Mouse (Mus musculus) lung, postnatal 14 days (tissue): ENCODE data around the gene Cyth3.
A peak's percentile ranks its signal among the peaks of the same experiment; 100 is the strongest.

Source experiments
- DNase-seq: peaks from one replicate; pipeline ENCODE4 v3.0.0; 2021

Gene Cyth3

GRCm38 (mm10) chr5:143721962-143722361, 99.7 kb downstream of the Cyth3 start:
- no peak for DNase-seq

GRCm38 (mm10) chr5:143730915-143731314, 108.7 kb downstream of the Cyth3 start:
- DNase-seq: no peak

- DNase-seq: peak; percentile 22
Measured at GRCm38 (mm10) chr5:143731483-143732112, 109.4 kb downstream of the Cyth3 start.

- DNase-seq: peak; percentile 94
Measured at GRCm38 (mm10) chr5:143732180-143732891, 110.1 kb downstream of the Cyth3 start, which contains the start of gene Usp42. Gene Usp42 (minus strand): TSS chr5:143732280.

GRCm38 (mm10) chr5:143749630-143750208, 127.5 kb downstream of the Cyth3 start:
- DNase-seq: no peak

GRCm38 (mm10) chr5:143755529-143756141, 133.4 kb downstream of the Cyth3 start:
- no peak for DNase-seq

GRCm38 (mm10) chr5:143757755-143758443, 135.7 kb downstream of the Cyth3 start:
- DNase-seq: peak; percentile 86

GRCm38 (mm10) chr5:143759554-143759953, 137.3 kb downstream of the Cyth3 start:
- DNase-seq: no peak
